Mouse (Mus musculus): ENCODE measurements around the gene Ctbp2. TPM values are rescaled to one million over a fixed set of nuclear protein-coding genes. Genes with fewer than 3 reads are reported as not detected.

Gene Ctbp2
- polyA plus RNA-seq, 1 experiment: not detected

DNA sequence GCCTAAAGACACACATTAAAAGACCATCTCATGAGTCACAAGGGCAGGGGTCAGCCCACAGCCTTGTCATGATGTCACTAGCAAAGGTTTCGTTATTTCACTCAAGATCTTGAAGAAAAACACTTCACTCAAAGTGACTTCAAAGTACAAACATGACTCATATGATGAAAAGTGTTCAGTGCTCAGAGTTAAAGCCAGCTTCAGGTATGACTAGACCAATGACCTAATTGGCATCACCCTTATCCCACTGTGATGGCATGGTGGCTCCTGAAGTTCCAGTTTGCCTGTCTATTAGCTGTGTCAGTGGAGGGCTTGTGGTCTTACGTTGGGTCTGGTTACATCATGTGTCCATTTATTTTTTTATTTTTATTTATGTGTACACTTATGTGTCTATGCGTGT lies 35.4 kb upstream of the Ctbp2 start:
- 98% methylated on average over 3 of the region's 3 CpGs for WGBS
- Histone ChIP-seq H3K27ac (ENCODE audit: insufficient read depth, low read depth, low read length) (no peak overlapping the region), H3K4me3 (ENCODE audit: insufficient read depth, low read depth, low read length) (no peak overlapping the region), H3K4me1 (ENCODE audit: control insufficient read depth, insufficient read depth, low read length) (0 out of 2 replicates have a peak, but pooled peaks cover 2% of the 10 kb centered on the region)
- TF ChIP-seq CTCF (IDR thresholded peaks at IDR 0.05; ENCODE audit: insufficient read depth, low read depth, low read length) (no peak), POLR2A (IDR thresholded peaks at IDR 0.05; ENCODE audit: insufficient read depth, low read depth, low read length) (no peak)

DNA sequence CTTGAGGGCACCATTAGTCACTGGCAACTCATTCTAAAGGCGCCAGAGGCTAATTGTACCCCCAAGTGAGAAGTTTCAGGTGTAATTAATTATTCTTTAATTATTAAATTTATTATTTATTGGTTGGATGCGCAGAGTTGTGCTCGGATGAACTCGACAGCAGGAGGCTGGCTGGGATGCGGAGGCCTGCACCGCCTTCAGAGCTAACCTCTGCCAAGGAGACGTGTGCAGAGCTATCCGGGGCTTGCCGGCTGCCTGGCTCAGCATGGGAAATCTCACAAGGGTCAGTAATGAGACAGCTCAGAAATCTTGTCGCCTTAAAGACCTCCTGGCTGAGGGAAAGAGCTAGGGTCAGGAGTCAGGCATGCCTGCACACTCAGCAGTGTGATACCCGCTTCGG lies 31.5 kb upstream of the Ctbp2 start:
- no peaks in the 10 kb centered on the region for H3K4me1 ChIP-seq (ENCODE audit: control insufficient read depth, insufficient read depth, low read length)
- no peak overlapping the region for H3K4me3 ChIP-seq (ENCODE audit: insufficient read depth, low read depth, low read length)
- TF ChIP-seq CTCF (IDR thresholded peaks at IDR 0.05; ENCODE audit: insufficient read depth, low read depth, low read length) (no peak), POLR2A (IDR thresholded peaks at IDR 0.05; ENCODE audit: insufficient read depth, low read depth, low read length) (no peak)
- WGBS: 89% methylated on average over 12 of the region's 12 CpGs
- H3K27ac ChIP-seq (ENCODE audit: insufficient read depth, low read depth, low read length): no peak overlapping the region

DNA sequence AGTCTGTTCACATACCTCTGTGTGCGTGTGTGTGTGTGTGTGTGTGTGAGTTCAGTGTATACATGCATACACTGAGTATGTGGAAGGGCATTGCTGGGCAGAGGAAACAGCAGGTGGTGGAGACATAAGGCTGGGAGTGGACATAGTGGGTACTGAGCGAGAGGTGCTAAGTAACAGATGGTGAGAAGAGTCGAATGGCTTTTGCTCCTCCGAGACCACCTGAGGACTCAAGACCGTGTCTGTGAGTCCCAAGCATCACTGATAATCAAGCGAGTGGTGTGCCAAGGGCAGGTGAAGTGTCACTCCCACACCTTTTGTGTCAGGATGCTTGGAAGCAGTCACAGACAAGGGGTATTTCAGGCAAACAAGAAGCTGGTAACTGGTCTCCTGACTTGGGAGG lies 30.7 kb upstream of the Ctbp2 start:
- Histone ChIP-seq H3K4me1 (ENCODE audit: control insufficient read depth, insufficient read depth, low read length) (no peaks in the 10 kb centered on the region), H3K4me3 (ENCODE audit: insufficient read depth, low read depth, low read length) (no peak overlapping the region), H3K27ac (ENCODE audit: insufficient read depth, low read depth, low read length) (no peak overlapping the region)
- WGBS: 89% methylated on average over 6 of the region's 6 CpGs
- TF ChIP-seq POLR2A (IDR thresholded peaks at IDR 0.05; ENCODE audit: insufficient read depth, low read depth, low read length): no peak
- no peak for TF ChIP-seq CTCF (IDR thresholded peaks at IDR 0.05; ENCODE audit: insufficient read depth, low read depth, low read length)

DNA sequence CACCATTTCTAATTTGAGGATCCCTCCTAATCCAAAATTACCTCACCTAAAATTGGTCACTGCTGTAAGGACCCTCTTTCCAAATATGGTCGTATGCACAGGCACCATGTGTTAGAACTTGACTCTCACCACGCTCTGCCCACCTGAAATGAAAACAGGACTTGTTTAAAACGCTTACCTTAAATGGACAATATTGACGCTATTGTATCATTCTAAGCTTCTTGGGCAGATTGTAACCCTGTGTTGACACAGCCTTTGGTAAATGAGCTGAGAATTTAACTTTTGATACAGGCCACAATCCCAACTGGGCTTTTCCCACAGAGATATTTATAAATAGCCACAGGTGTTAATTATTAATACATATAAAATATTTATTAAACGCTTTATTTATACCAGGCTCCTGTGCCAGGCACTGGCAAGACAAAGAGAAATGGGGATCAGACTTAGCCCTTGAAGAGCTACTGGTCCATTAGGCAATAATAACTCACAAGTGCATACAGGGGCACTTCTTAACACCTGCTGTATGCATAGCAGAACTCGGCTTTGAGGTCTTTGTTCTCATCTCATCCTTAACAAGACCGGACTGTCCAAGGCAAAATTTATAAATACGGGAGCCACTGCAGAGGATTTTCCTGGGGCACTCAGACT lies 15.7 kb upstream of the Ctbp2 start:
- Histone ChIP-seq H3K27ac (ENCODE audit: insufficient read depth, low read depth, low read length) (no peak overlapping the region), H3K4me1 (ENCODE audit: control insufficient read depth, insufficient read depth, low read length) (no peaks in the 10 kb centered on the region), H3K4me3 (ENCODE audit: insufficient read depth, low read depth, low read length) (no peak overlapping the region)
- TF ChIP-seq POLR2A (IDR thresholded peaks at IDR 0.05; ENCODE audit: insufficient read depth, low read depth, low read length) (no peak), CTCF (IDR thresholded peaks at IDR 0.05; ENCODE audit: insufficient read depth, low read depth, low read length) (no peak)
- WGBS: 88% methylated on average over 8 of the region's 8 CpGs

DNA sequence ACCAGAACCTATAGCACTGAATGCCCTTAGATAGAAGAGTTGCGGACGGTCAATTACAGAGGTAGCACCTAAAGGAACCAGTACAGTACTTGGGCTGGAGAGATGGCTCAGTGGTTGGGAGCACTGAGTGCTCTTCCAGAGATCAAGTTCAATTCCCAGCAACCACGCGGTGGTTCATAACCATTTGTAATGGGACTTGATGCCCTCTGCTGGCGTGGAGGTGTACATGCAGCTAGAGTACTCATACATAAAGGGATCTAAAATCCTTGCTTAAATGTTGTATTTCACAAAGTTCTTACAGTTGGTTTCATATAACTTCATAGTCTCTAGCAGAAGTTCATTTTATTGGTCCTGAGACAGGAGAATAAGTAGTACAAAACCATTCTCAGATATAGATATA lies 9.4 kb upstream of the Ctbp2 start:
- Histone ChIP-seq H3K4me1 (ENCODE audit: control insufficient read depth, insufficient read depth, low read length) (no peaks in the 10 kb centered on the region), H3K4me3 (ENCODE audit: insufficient read depth, low read depth, low read length) (no peak overlapping the region), H3K27ac (ENCODE audit: insufficient read depth, low read depth, low read length) (no peak overlapping the region)
- TF ChIP-seq CTCF (IDR thresholded peaks at IDR 0.05; ENCODE audit: insufficient read depth, low read depth, low read length): no peak
- TF ChIP-seq POLR2A (IDR thresholded peaks at IDR 0.05; ENCODE audit: insufficient read depth, low read depth, low read length): no peak
- WGBS: 80% methylated on average over 5 of the region's 5 CpGs

DNA sequence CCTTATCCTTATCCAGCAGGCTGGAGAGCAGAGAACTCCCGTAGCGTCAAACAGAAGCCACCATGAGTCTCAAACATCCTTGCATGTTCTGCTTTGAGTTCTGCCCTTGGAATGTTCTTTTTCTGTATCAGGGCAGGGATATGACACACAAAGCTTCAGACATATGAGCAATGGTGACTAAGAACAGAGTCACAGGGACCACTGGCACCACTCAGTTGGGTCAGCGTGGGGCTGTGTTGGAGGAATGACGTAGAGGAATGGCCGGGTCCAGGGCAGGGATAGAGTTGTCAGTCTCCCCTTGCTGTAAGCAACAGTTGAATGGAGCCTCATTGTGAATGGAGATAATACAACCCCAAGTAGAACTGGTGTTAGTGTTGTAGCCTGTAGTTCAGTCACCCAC lies 8.5 kb upstream of the Ctbp2 start:
- Histone ChIP-seq H3K27ac (ENCODE audit: insufficient read depth, low read depth, low read length) (no peak overlapping the region), H3K4me3 (ENCODE audit: insufficient read depth, low read depth, low read length) (no peak overlapping the region), H3K4me1 (ENCODE audit: control insufficient read depth, insufficient read depth, low read length) (no peaks in the 10 kb centered on the region)
- 96% methylated on average over 5 of the region's 5 CpGs for WGBS
- TF ChIP-seq POLR2A (IDR thresholded peaks at IDR 0.05; ENCODE audit: insufficient read depth, low read depth, low read length) (no peak), CTCF (IDR thresholded peaks at IDR 0.05; ENCODE audit: insufficient read depth, low read depth, low read length) (no peak)

DNA sequence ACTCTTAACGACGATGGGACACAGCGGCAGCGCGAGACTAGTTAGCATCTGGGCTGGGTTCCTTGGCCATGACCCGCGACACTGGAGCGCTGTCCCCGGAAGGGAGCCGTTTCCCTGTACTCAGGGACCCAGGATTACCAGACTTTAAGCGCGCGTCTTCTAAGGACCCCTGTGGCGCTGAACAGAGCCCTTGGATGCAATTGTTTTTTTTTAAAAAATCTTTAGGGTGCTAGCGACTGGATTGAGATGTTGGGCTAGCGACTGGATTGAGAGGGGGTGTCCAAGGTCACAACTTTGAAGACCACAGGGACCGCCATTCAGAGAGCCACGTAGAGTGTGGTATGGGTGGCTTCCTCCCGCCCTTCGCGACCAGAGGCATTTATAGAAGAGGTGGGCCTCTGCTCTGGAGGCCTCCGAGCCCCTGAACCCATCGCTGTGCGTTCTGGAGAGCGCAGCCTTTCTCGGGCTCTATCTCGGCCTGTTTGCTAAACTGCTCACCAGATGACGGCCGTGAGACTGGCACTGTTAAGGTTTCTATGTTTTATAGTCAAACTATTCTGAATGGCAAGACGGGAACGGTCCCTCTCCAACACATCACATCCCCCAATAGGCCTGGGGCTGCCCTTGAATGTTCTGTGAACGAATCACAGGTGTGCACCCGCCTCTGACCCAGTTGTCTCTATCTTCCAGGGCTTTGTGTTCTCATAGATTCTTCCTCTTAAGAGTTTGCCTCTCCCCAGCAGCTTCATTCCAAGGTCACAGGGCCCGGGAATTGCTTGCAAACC lies 739 bp upstream of the Ctbp2 start:
- WGBS: 57% methylated on average over 34 of the region's 34 CpGs
- peak overlapping the region; percentile 61 for H3K4me3 ChIP-seq (ENCODE audit: insufficient read depth, low read depth, low read length)
- H3K27ac ChIP-seq (ENCODE audit: insufficient read depth, low read depth, low read length): no peak overlapping the region
- no peak for TF ChIP-seq CTCF (IDR thresholded peaks at IDR 0.05; ENCODE audit: insufficient read depth, low read depth, low read length)
- TF ChIP-seq POLR2A (IDR thresholded peaks at IDR 0.05; ENCODE audit: insufficient read depth, low read depth, low read length): no peak
- H3K4me1 ChIP-seq (ENCODE audit: control insufficient read depth, insufficient read depth, low read length): peaks cover 12% of the 10 kb centered on the region

DNA sequence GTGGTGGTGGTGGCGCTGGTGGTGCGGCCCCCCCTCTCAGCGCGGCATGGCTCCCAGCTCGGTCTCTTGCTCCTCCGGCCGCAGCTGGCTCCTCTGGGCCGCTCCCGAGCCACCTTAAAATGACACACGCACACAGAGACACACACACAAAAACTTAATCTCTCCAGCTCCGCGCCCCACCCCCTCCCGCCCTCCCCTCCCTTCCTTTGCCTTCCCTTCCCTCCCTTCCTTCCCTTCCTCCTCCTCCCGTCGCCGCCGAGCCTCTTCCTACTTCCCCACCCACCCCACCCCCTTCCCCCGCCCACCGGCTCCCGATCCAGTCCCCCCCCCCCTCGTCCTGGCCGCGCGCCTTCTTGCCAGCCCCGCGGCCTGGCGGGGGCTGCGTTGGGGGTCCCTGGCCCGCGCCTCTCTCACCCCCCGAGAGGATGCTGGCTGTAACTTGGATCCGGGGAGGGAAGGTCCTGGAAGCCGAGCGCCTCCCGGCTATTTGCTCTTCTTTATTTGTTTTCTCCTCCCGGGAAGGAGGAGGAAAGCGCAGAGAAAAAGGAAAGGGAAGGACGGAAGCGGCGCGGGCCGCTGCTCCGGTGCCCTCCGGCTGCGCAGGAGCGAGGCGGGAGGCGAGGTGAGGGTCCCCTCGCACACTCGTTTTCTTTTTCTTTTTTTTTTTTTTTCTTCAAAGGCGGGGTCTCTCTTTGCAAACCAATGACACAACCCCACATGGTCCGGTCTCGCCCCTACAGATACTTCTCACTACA lies 733 bp downstream of the Ctbp2 start, which contains the start of gene Fgfr2:
Gene Fgfr2 (minus strand): TSS at position 107 of the 755 bp plus-strand sequence.
- WGBS: under 1% methylated on average over 48 of the region's 53 CpGs
- H3K4me3 ChIP-seq (ENCODE audit: insufficient read depth, low read depth, low read length): peak within 1 kb of the TSS; percentile 87
- H3K27ac ChIP-seq (ENCODE audit: insufficient read depth, low read depth, low read length): peak within 1 kb of the TSS; percentile 79
- peaks cover 12% of the 10 kb centered on the region for H3K4me1 ChIP-seq (ENCODE audit: control insufficient read depth, insufficient read depth, low read length)
- no peak for TF ChIP-seq POLR2A (IDR thresholded peaks at IDR 0.05; ENCODE audit: insufficient read depth, low read depth, low read length)
- no peak for TF ChIP-seq CTCF (IDR thresholded peaks at IDR 0.05; ENCODE audit: insufficient read depth, low read depth, low read length)

All from olfactory bulb, adult 2 months (tissue).